Mouse (Mus musculus) testis, adult 2 months (tissue): ENCODE results near the gene Sez6l.

Experiments used
- CTCF ChIP-seq: fragments of 200-500 bp; IDR thresholded peaks from 2 replicates; pipeline ENCODE4 v1.5.1; 2012; ENCODE audit warnings: low read depth, mild to moderate bottlenecking, inconsistent platforms, low read length, moderate library complexity; ENCODE audit not compliant: control insufficient read depth, insufficient read depth, insufficient replicate concordance
- POLR2A ChIP-seq: fragments of 200-500 bp; IDR thresholded peaks from 2 replicates; pipeline ENCODE4 v1.6.1; 2012; ENCODE audit warnings: low read depth, mild to moderate bottlenecking, inconsistent platforms, low read length, moderate library complexity; ENCODE audit not compliant: control insufficient read depth

- no peak for TF ChIP-seq POLR2A
- no peak for TF ChIP-seq CTCF
Measured at GRCm38 (mm10) chr5:112391676-112392323, 185.2 kb downstream of the Sez6l start.
